Mouse (Mus musculus) frontal cortex, postnatal 36 days (tissue): ENCODE measurements around the gene Olfr1305.

Source experiments
- DNase-seq, 2 experiments: peaks; one replicate each; pipeline ENCODE4 v3.0.0; 2022; ENCODE audit warnings: low spot score in 2 of 2

Gene Olfr1305

GRCm38 (mm10) chr2:111877049-111877448 is at the start of gene Olfr1305:
Gene Olfr1305, minus strand, starts transcription at chr2:111877149.
- DNase-seq = no peak

- DNase-seq = no peak
Measured at GRCm38 (mm10) chr2:111916171-111916570, 39.2 kb upstream of the Olfr1305 start, which contains the start of gene Olfr1306. Gene Olfr1306, minus strand, starts transcription at chr2:111916271.

GRCm38 (mm10) chr2:111820240-111820639 is 56.7 kb downstream of the Olfr1305 start, which contains the start of gene Olfr1303:
Gene Olfr1303, minus strand, starts transcription at chr2:111820340.
- no peak for DNase-seq
